Mouse (Mus musculus) bone marrow, adult 2 months (tissue): ENCODE data around the gene Cdkn1c. TPM values are rescaled to one million over a fixed set of nuclear protein-coding genes. Genes with fewer than 3 reads are reported as not detected.

Experiments
- H3K27ac ChIP-seq: fragments of 200-500 bp; 2 replicates; pipeline ENCODE4 v1.5.1; 2012; ENCODE audit warnings: low read depth, mild to moderate bottlenecking, control low read depth, inconsistent platforms, low read length; ENCODE audit not compliant: control insufficient read depth, poor library complexity, insufficient read depth
- H3K4me1 ChIP-seq: fragments of 200-500 bp; 2 replicates; pipeline ENCODE4 v1.6.1; 2011; ENCODE audit warnings: low read length; ENCODE audit not compliant: control insufficient read depth, insufficient read depth
- H3K4me3 ChIP-seq: fragments of 200-500 bp; replicated peaks from 2 replicates; pipeline ENCODE3; 2011; ENCODE audit warnings: mild to moderate bottlenecking, low read depth, low read length, control low read depth; ENCODE audit not compliant: control insufficient read depth
- CTCF ChIP-seq: fragments of 200-500 bp; IDR thresholded peaks from 2 replicates; pipeline ENCODE4 v1.5.1; 2011; ENCODE audit warnings: low read length, control low read depth; ENCODE audit not compliant: control insufficient read depth, insufficient read depth
- POLR2A ChIP-seq: fragments of 200-500 bp; IDR thresholded peaks from 2 replicates; pipeline ENCODE4 v1.6.1; 2011; ENCODE audit warnings: low read depth, mild to moderate bottlenecking, control low read depth, low read length, borderline replicate concordance; ENCODE audit not compliant: control insufficient read depth
- WGBS: fragments of 180-500 bp; shearing (Covaris S2); methylation state at CpG from one replicate; pipeline ENCODE4 v1.1.7; 2018; 5-methylcytosine and 5-hydroxymethylcytosine counted together
- polyA plus RNA-seq: library from polyadenylated mRNA; stranded (reverse); fragments of >200 nt; gene quantifications from 2 replicates; pipeline ENCODE4 v1.2.4, GENCODE M21; 2011; ENCODE audit warnings: low replicate concordance; ENCODE audit not compliant: missing spikeins, insufficient read depth, insufficient read length

Cdkn1c gene
- polyA plus RNA-seq, 1 experiment: 8.0 TPM

DNA sequence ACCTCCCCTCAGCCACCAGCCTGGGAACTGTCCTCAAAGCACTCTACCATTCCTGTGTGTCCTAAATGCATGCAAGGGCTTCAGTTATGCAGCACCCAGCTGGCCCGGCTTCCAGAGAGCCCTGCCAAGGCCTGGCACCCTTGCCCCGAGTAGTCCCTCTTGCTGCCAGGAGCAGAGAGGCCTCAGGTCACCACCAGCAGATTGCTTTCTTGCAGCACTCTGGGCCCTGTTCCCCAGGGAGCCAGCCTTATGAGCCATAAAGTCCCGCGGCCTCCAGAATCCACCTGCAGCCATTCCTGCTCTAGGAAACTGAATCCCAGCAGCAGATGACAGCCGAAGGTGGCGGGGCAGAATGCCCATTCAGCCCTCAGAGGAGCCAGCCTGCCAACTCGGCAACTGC, 27.5 kb downstream of the Cdkn1c start:
- no peak overlapping the region for H3K27ac ChIP-seq

DNA sequence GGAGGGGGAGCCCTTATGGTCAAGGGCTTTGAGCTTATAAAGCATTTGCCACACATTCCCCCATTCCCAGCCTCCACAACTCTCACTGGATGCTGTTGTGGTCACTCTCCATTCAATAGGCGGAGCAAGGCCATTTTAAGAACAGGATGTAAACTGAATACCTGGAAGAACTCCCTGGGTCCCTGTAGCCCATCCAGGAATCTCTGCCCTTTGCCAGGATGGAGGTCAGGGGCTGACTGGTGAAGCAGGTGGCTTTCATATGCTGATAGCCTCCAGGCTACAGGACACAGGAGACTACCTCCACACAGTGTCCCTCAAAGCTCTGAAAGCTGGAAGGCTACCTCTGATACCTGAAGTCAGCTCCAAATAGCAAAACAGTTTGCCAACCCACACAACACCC, 28.2 kb downstream of the Cdkn1c start:
- H3K4me3 ChIP-seq: no peak overlapping the region
- 78% methylated on average over 1 of the region's 1 CpGs for WGBS

More for the DNA sequence above, 27.5 kb downstream of the Cdkn1c start:
- Histone ChIP-seq H3K4me1 (no peaks in the 10 kb centered on the region), H3K4me3 (no peak overlapping the region)
- 78% methylated on average over 7 of the region's 7 CpGs for WGBS
- no peak for TF ChIP-seq CTCF
- TF ChIP-seq POLR2A: no peak

GRCm38 (mm10) chr7:143428814-143429499, 31.9 kb downstream of the Cdkn1c start:
- Histone ChIP-seq H3K4me1 (no peaks in the 10 kb centered on the region), H3K4me3 (no peak overlapping the region), H3K27ac (no peak overlapping the region)
- no peak for TF ChIP-seq CTCF
- TF ChIP-seq POLR2A: no peak
- 57% methylated on average over 2 of the region's 2 CpGs for WGBS

More for the DNA sequence above, 28.2 kb downstream of the Cdkn1c start:
- TF ChIP-seq CTCF (no peak), POLR2A (no peak)
- no peaks in the 10 kb centered on the region for H3K4me1 ChIP-seq
- H3K27ac ChIP-seq: no peak overlapping the region

- 86% methylated on average over 23 of the region's 23 CpGs for WGBS
- Histone ChIP-seq H3K27ac (no peak overlapping the region), H3K4me1 (no peaks in the 10 kb centered on the region), H3K4me3 (no peak overlapping the region)
- TF ChIP-seq POLR2A: no peak
- no peak for TF ChIP-seq CTCF
Measured at GRCm38 (mm10) chr7:143428142-143428813, 32.6 kb downstream of the Cdkn1c start.

GRCm38 (mm10) chr7:143419585-143420160, 41.2 kb downstream of the Cdkn1c start:
- H3K4me3 ChIP-seq: no peak overlapping the region
- 67% methylated on average over 4 of the region's 4 CpGs for WGBS

DNA sequence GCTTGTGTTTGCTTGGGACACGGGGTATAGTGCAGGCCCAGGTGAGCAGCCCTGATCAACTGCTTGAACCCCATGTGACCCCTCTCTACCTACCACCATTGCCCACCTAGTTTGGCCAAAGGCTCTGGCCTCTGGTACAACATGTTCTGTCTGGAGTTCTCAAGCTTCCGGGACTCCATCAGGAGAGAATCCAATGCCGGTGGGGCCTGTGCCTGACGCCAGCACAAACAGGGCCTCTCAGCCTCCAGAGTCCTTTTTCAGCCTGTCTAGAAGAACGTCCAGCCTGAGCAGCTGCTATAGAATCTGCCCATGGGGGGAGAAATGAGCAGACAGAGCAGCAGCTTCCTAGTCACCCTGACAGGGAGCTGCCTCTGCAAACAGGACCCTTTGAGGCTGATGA, 43.0 kb downstream of the Cdkn1c start:
- H3K4me1 ChIP-seq: no peaks in the 10 kb centered on the region
- TF ChIP-seq POLR2A (no peak), CTCF (no peak)

More at GRCm38 (mm10) chr7:143419585-143420160, 41.2 kb downstream of the Cdkn1c start:
- no peaks in the 10 kb centered on the region for H3K4me1 ChIP-seq
- no peak overlapping the region for H3K27ac ChIP-seq
- TF ChIP-seq CTCF: no peak
- TF ChIP-seq POLR2A: no peak

DNA sequence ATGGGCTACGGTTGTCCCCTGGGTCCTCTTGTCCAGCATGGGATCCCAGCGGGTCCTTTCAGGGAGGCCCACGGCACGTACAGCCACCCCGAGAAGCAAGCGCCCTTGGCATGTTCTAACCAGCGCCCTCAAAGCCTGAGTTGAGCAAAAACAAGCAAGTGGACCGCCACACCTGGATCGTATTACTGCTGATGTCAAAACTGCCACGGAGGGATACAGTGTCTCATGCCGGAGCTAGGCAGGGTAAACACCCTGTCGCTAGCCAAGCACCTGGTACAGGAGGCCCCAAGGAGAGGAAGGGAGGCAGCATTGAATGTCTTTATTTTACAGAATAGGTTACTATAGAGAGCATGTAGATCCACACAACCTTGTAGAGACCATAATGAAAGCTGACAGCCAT, 44.4 kb downstream of the Cdkn1c start:
- H3K27ac ChIP-seq: no peak overlapping the region
- no peak for TF ChIP-seq CTCF
- no peak for TF ChIP-seq POLR2A
- H3K4me3 ChIP-seq: no peak overlapping the region
- no peaks in the 10 kb centered on the region for H3K4me1 ChIP-seq
- WGBS: 87% methylated on average over 12 of the region's 12 CpGs

More for the DNA sequence above, 43.0 kb downstream of the Cdkn1c start:
- WGBS: 82% methylated on average over 5 of the region's 5 CpGs
- H3K4me3 ChIP-seq: no peak overlapping the region
- H3K27ac ChIP-seq: no peak overlapping the region

- TF ChIP-seq CTCF (no peak), POLR2A (no peak)
- Histone ChIP-seq H3K4me3 (no peak overlapping the region), H3K27ac (no peak overlapping the region), H3K4me1 (no peaks in the 10 kb centered on the region)
- WGBS: 30% methylated on average over 4 of the region's 4 CpGs
Measured at GRCm38 (mm10) chr7:143415070-143415469, 45.8 kb downstream of the Cdkn1c start.
